Mouse (Mus musculus) embryonic facial prominence, embryonic 14.5 days (tissue): ENCODE results near the gene Nlrp14. TPM values are rescaled to one million over a fixed set of nuclear protein-coding genes. Genes with fewer than 3 reads are reported as not detected.
"Not testable (repeated sequence)": the region's sequence is repeated elsewhere in the genome, so short reads cannot be mapped to it uniquely, and the experiment has no call there.

ENCODE experiments used
- ATAC-seq: fragments of 200-750 bp; cut with Nextera tagmentation; 2 replicates; pipeline ENCODE4 v1.8.0; 2017; ENCODE audit warnings: low read depth, moderate number of reproducible peaks, moderate TSS enrichment
- DNase-seq: peaks from one replicate; pipeline ENCODE4 v3.0.0-alpha.2; 2015; ENCODE audit warnings: low spot score
- H3K27ac ChIP-seq: fragments of 300-500 bp; sonication (generic); replicated peaks from 2 replicates; pipeline ENCODE4 v1.5.1; 2014; ENCODE audit warnings: low read depth, mild to moderate bottlenecking, low read length, moderate library complexity
- H3K27me3 ChIP-seq: fragments of 300-500 bp; sonication (generic); replicated peaks from 2 replicates; pipeline ENCODE4 v1.6.1; 2014; ENCODE audit warnings: low read length; ENCODE audit not compliant: control insufficient read depth, insufficient read depth
- H3K36me3 ChIP-seq: fragments of 300-500 bp; sonication (generic); 2 replicates; pipeline ENCODE4 v1.6.1; 2014; ENCODE audit warnings: low read length, mixed read lengths; ENCODE audit not compliant: control insufficient read depth, insufficient read depth
- H3K4me1 ChIP-seq: fragments of 300-500 bp; sonication (generic); 2 replicates; pipeline ENCODE4 v1.6.1; 2014; ENCODE audit warnings: antibody characterized with exemption, low read length; ENCODE audit not compliant: control insufficient read depth, insufficient read depth
- H3K4me2 ChIP-seq: fragments of 300-500 bp; sonication (generic); 2 replicates; pipeline ENCODE4 v1.6.1; 2014; ENCODE audit warnings: low read depth, mild to moderate bottlenecking, low read length, moderate library complexity, mixed read lengths
- H3K4me3 ChIP-seq: fragments of 300-500 bp; sonication (generic); 2 replicates; pipeline ENCODE4 v1.5.1; 2014; ENCODE audit warnings: low read depth, mild to moderate bottlenecking, low read length
- H3K9ac ChIP-seq: fragments of 300-500 bp; sonication (generic); 2 replicates; pipeline ENCODE4 v1.6.1; 2014; ENCODE audit warnings: low read depth, mild to moderate bottlenecking, low read length, moderate library complexity, mixed read lengths
- H3K9me3 ChIP-seq: fragments of 300-500 bp; sonication (generic); 2 replicates; pipeline ENCODE4 v1.6.1; 2016; ENCODE audit warnings: low read length; ENCODE audit not compliant: control insufficient read depth
- WGBS: fragments of 180-500 bp; shearing (Covaris S2); extraction: QIAGEN DNeasy Blood & Tissue Kit; methylation state at CpG from one replicate; pipeline ENCODE4 v1.1.7; 2014; 5-methylcytosine and 5-hydroxymethylcytosine counted together
- polyA plus RNA-seq: library from polyadenylated mRNA; unstranded; fragments of >200 nt; fragmentation: Nextera tagmentation; extraction: Ambion mirVana; gene quantifications from 2 replicates; pipeline ENCODE4 v1.2.1, GENCODE M21; 2014

Nlrp14 gene
- polyA plus RNA-seq = not detected in 2 replicates

DNA sequence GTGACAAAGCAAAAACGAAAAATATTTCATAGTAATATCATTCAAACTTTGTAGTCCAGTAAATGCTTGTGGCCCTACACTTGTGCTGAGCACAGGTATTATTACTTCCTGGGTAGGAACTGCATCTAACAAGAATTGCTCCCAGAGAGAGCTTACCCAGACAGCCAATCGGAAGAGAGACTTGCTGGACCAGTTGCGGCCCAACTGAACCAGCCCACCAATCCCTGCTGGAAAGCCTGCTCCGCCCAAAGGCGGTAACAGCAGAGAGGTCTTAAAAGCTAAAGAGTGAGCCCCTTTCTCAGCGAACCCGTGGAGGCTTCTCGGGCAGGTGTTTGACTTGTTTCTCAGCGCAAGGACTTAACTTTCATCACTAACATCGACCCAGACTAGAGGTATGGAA lies at the start of gene Nlrp14:
Nlrp14 (plus strand) TSS at position 301 of the 400 bp plus-strand sequence.
- DNase-seq = no peak
- H3K27me3 ChIP-seq = no peaks in the 10 kb centered on the region
- WGBS = 79% methylated on average over 10 of the region's 10 CpGs
- no peak within 1 kb of the TSS for H3K4me2 ChIP-seq
- no peaks in the 10 kb centered on the region for H3K36me3 ChIP-seq
- no peak within 1 kb of the TSS for H3K27ac ChIP-seq
- no peaks in the 10 kb centered on the region for H3K9me3 ChIP-seq
- H3K9ac ChIP-seq = no peak within 1 kb of the TSS
- H3K4me3 ChIP-seq = no peak within 1 kb of the TSS
- H3K4me1 ChIP-seq = no peaks in the 10 kb centered on the region
- ATAC-seq = no peak

DNA sequence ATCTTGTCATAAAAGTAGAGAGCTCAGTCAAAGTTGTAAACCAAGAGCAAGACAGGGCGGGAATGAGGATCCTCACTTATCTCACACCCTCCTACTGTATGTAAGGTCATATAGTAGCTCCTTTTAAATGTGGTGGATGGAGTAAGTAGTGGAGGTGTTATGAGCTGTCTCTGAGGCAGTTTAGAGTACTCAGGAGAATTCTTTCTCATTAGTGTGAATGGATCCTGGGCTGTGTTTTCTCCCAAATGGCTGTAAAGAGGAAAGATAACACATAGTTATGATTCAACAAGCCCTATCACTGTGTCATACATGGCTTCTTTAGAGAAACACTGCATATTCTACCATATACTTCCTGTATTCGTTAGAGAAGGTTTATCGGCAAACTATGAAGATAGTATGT lies 35.8 kb upstream of the Nlrp14 start, which contains the start of gene Olfr715:
Olfr715 (minus strand) TSS at position 101 of the 400 bp plus-strand sequence.
- H3K9ac ChIP-seq, H3K27ac ChIP-seq, H3K27me3 ChIP-seq, H3K36me3 ChIP-seq, ATAC-seq, H3K4me3 ChIP-seq, H3K9me3 ChIP-seq, DNase-seq, H3K4me1 ChIP-seq, H3K4me2 ChIP-seq: not testable (repeated sequence)
- whole genome bisulfite sequencing = 90% methylated on average over 2 of the region's 3 CpGs

DNA sequence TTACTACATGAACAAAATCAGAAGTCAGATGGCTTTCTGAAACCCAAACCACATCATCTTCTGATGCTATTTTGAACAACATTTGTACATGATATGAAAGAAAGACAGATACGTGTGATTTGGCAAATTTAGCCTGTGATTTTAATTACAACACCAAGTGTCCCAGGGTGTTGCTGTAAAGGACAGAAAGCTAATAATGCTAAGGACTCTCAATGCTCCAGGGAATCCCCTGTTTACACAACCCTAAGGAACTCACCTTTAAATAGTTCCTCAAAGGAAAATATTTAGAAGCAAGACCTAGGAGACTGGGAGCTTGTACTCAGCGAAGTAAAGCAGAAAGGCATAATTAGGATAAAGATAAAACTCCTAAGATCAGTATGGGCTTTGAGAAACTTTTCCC lies 28.8 kb upstream of the Nlrp14 start, which contains the start of gene Olfr716:
Olfr716 (plus strand) TSS at position 301 of the 400 bp plus-strand sequence.
- DNase-seq, H3K9ac ChIP-seq, ATAC-seq, H3K4me3 ChIP-seq, H3K4me1 ChIP-seq, H3K4me2 ChIP-seq, H3K27ac ChIP-seq, H3K9me3 ChIP-seq, H3K36me3 ChIP-seq, H3K27me3 ChIP-seq: not testable (repeated sequence)
- 62% methylated on average over 2 of the region's 2 CpGs for WGBS

DNA sequence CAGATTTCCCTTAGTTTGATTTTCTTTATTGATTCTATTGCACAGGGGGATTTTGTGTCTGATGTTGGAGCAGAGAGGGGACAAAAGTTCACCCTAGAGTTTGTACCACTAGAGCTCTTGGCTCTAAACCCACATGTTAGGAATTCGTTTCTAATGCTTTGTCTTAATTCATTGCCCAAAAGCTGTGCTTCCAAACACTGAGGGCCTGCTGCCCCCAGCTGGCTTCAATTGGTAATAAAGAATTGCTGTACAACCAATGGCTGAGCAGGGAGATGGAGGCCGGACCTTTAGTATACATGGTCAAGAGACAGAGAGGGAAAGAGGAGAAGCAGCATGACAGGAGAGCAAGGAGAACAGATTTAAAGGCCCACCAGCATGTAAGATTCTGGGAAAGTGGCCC lies 13.6 kb downstream of the Nlrp14 start:
- Histone ChIP-seq H3K36me3 (no peaks in the 10 kb centered on the region), H3K27ac (no peak overlapping the region), H3K27me3 (no peaks in the 10 kb centered on the region), H3K4me3 (no peak overlapping the region), H3K9me3 (no peaks in the 10 kb centered on the region), H3K4me1 (no peaks in the 10 kb centered on the region), H3K4me2 (no peak overlapping the region), H3K9ac (no peak overlapping the region)
- 41% methylated on average over 2 of the region's 2 CpGs for WGBS
- DNase-seq = no peak
- ATAC-seq = no peak

DNA sequence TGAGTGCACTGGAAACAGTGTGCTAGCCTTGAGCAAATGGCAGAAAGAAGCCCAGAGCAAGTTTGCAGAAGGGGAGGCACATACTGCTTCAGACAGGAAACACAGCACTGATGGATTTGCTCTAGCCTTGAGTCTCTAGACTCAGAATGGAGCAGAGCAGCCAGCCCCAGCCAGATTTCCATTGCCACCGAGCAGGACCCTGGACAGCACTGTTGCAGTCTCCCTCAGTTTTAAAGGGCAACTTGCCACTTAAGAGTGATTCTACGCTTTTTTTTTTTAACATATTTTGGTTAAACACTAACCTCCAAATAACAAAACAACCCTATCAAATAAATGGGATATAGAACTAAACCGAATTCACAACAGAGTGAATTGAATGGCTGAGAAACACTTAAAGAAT lies 35.0 kb downstream of the Nlrp14 start:
- DNase-seq (peak; percentile 23), ATAC-seq (no peak)
- Histone ChIP-seq H3K4me2 (no peak overlapping the region), H3K4me3 (no peak overlapping the region), H3K9ac (no peak overlapping the region), H3K36me3 (no peaks in the 10 kb centered on the region), H3K27ac (no peak overlapping the region), H3K4me1 (no peaks in the 10 kb centered on the region), H3K27me3 (0 out of 2 replicates have a peak, but pooled peaks cover under 1% of the 10 kb centered on the region), H3K9me3 (no peaks in the 10 kb centered on the region)
- 42% methylated on average over 3 of the region's 3 CpGs for WGBS

DNA sequence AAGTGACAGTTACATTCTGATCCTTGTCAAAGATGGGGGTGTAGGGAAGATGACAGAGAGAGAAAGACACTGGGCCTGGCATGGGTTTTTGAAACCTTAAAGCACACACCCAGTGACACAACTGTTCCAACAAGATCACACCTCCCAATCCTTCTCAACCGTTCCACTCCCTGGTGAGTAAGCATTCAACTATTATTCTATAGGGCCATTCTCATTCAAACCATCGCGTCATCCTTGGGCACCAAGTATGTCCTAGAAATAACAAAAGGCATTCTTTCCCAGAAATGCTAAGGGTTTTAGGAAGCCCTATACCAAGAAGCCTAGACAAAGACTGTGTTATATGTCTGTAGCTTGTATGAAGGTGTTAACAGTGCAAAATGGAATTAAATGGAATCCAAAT lies 41.1 kb downstream of the Nlrp14 start:
- no peak overlapping the region for H3K4me3 ChIP-seq
- H3K9ac ChIP-seq = no peak overlapping the region
- no peaks in the 10 kb centered on the region for H3K36me3 ChIP-seq
- peaks cover 13% of the 10 kb centered on the region for H3K9me3 ChIP-seq
- no peak for DNase-seq
- no peaks in the 10 kb centered on the region for H3K4me1 ChIP-seq
- 87% methylated on average over 3 of the region's 3 CpGs for WGBS
- H3K27me3 ChIP-seq = peaks cover 43% of the 10 kb centered on the region
- no peak overlapping the region for H3K4me2 ChIP-seq
- ATAC-seq = no peak
- no peak overlapping the region for H3K27ac ChIP-seq

DNA sequence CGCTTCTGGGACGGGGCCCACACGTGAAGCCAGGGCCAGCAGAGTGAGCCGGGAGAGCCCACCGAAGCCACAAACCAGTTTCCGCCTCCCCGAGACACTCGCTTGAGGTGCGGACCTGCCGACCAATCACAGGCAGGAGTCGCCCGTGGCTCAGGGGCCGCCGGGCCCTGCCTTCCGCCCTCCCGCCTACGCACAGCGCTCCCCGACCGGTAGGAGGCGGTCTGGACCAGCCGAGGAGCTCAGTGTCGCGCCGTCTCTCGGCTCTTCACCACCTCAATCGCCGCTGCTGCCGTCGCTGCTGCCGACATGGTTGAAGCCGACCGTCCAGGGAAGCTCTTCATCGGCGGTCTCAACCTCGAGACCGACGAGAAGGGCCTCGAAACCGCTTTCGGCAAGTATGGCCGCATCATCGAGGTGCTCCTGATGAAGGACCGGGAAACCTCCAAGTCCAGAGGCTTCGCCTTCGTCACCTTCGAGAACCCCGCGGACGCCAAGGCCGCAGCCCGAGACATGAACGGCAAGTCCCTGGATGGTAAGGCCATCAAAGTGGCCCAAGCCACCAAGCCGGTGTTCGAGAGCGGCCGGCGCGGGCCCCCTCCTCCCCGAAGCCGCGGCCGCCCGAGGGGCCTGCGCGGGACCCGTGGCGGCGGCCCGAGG lies 42.5 kb downstream of the Nlrp14 start, which contains the start of gene Rbmxl2:
Rbmxl2 (plus strand) TSS at position 242 of the 657 bp plus-strand sequence.
- H3K27me3 ChIP-seq = peaks cover 46% of the 10 kb centered on the region
- H3K4me3 ChIP-seq = peak within 1 kb of the TSS; percentile 22
- DNase-seq = no peak
- H3K9me3 ChIP-seq = peaks cover 13% of the 10 kb centered on the region
- no peak for ATAC-seq
- WGBS = 47% methylated on average over 58 of the region's 70 CpGs
- H3K4me1 ChIP-seq = no peaks in the 10 kb centered on the region
- H3K4me2 ChIP-seq = peak within 1 kb of the TSS; percentile 20; the same call in 1 of the 2 replicates
- H3K27ac ChIP-seq = no peak within 1 kb of the TSS
- H3K9ac ChIP-seq = no peak within 1 kb of the TSS
- H3K36me3 ChIP-seq = no peaks in the 10 kb centered on the region

DNA sequence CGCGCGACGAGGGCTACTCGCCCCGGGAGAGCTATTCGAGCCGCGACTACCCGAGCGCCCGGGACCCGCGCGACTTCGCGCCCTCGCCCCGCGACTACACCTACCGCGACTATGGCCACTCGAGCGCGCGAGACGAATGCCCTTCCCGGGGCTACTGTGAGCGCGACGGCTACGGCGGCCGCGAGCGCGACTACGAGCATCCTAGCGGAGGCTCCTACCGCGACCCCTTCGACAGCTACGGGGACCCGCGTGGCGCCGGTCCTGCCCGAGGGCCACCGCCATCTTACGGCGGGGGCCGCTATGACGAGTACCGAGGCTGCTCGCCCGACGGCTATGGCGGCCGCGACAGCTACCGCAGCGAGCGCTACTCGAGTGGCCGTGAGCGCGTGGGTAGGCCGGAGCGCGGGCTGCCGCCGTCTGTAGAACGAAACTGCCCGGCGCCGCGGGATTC lies 43.4 kb downstream of the Nlrp14 start:
- H3K4me2 ChIP-seq = peak overlapping the region; percentile 20; the same call in 1 of the 2 replicates
- H3K27ac ChIP-seq = no peak overlapping the region
- 32% methylated on average over 54 of the region's 77 CpGs for WGBS
- no peak for DNase-seq
- H3K9me3 ChIP-seq = peaks cover 13% of the 10 kb centered on the region
- ATAC-seq = no peak
- no peak overlapping the region for H3K9ac ChIP-seq
- H3K36me3 ChIP-seq = no peaks in the 10 kb centered on the region
- H3K4me1 ChIP-seq = no peaks in the 10 kb centered on the region
- H3K4me3 ChIP-seq = peak overlapping the region; percentile 22
- peaks cover 46% of the 10 kb centered on the region for H3K27me3 ChIP-seq

DNA sequence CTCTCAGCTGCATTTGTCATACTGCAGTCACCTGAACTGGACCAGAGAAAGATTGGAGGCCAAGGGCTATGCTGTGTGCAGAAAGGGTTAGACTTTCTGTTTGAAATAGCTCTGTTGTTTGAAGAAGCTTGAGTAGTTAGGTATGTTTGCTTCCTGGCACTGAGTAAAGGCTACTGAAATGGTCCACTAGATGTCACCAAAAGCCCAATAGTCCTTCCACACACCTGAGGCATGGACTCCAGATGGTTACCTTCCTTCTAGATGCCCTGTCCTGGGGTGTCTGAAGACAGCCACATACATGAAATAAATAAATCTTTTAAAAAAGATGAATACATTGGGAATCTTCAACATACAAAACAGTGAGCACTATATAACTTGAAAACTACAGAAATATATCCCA lies 48.9 kb downstream of the Nlrp14 start:
- H3K4me1 ChIP-seq = no peaks in the 10 kb centered on the region
- H3K36me3 ChIP-seq = no peaks in the 10 kb centered on the region
- 0 out of 2 replicates have a peak, but pooled peaks cover 4% of the 10 kb centered on the region for H3K9me3 ChIP-seq
- H3K9ac ChIP-seq = no peak overlapping the region
- peaks cover 15% of the 10 kb centered on the region for H3K27me3 ChIP-seq
- no peak overlapping the region for H3K27ac ChIP-seq
- H3K4me2 ChIP-seq = no peak overlapping the region
- H3K4me3 ChIP-seq = no peak overlapping the region
- no peak for ATAC-seq
- peak; percentile 11 for DNase-seq
